Mouse (Mus musculus): ENCODE results near the gene Socs2.

Socs2 gene

GRCm38 (mm10) chr10:95337589-95337988, 79.4 kb downstream of the Socs2 start:
- no peak for DNase-seq

- no peak for DNase-seq
Observed at GRCm38 (mm10) chr10:95336781-95337544, 80.0 kb downstream of the Socs2 start.

Data from lung, postnatal 10 days (tissue).